Mouse (Mus musculus): Measurements from ENCODE around the gene Tmem255b. TPM values are rescaled to one million over a fixed set of nuclear protein-coding genes. Genes with fewer than 3 reads are reported as not detected.

The Tmem255b gene
- polyA plus RNA-seq, 1 experiment from 2014 or later: 5.8 TPM

DNA sequence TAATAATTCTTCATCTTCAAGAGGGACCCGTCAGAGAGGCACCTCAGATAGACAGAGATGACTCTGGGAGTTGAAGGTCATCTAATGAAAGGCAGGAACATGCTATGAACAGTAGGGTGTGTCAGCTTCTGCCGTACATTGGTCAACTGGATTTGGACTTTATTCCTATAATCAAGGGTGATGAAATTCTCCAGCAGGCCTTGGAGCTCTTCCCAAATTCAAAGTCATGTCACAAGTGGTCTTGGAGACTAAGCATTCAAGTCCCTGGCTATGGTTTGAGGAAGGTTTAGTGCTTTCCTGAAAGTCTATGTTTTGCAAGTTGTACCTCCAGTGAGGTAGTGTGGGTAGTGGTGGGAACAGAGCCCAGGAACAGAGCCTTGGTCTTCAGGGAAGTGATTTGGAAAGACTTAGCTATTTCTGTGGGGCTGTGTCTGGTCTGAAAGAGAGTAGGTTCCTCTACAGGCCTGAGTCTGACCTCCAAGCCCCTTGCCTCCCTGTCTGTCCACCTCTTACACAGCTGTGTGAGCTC is 15.8 kb upstream of the Tmem255b start:
- no peak for ATAC-seq

DNA sequence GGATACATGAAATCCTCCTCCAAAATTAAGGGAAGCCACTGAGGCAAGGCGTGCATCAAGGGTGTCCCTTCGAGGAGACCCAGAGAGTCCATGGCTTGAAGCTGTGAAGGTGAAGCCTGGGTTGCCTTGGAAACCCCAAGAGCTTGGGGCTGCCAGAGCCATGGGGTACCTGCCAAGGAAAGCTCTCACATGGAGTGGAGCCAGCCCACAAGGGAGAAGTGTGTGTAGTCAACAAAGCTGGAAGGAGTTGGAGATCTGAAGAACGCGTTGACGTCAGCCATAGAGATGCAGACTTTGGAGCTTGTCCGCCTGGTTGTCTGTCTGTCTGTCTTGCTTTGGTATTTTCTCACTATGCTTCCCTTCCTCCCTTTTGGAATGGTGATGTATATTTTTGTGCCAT is 14.0 kb upstream of the Tmem255b start:
- Histone ChIP-seq H3K9me3 (ENCODE audit: control insufficient read depth) (no peaks in the 10 kb centered on the region), H3K4me2 (replicated peaks; ENCODE audit: low read depth) (no peak overlapping the region), H3K9ac (ENCODE audit: low read depth, low read length) (no peak overlapping the region), H3K36me3 (ENCODE audit: control insufficient read depth, insufficient read depth) (no peaks in the 10 kb centered on the region), H3K4me1 (replicated peaks; ENCODE audit: control insufficient read depth, insufficient read depth, low read length) (no peaks in the 10 kb centered on the region), H3K27me3 (replicated peaks; ENCODE audit: control insufficient read depth, insufficient read depth, low read length) (no peaks in the 10 kb centered on the region), H3K27ac (ENCODE audit: low read depth, low read length) (no peak overlapping the region), H3K4me3 (ENCODE audit: low read depth, low read length) (no peak overlapping the region)
- TF ChIP-seq CTCF (IDR thresholded peaks at IDR 0.05; ENCODE audit: low read depth): no peak
- WGBS: 89% methylated on average over 6 of the region's 6 CpGs
- ATAC-seq: no peak

More for the DNA sequence above, 15.8 kb upstream of the Tmem255b start:
- no peak for TF ChIP-seq CTCF (IDR thresholded peaks at IDR 0.05; ENCODE audit: low read depth)
- 43% methylated on average over 2 of the region's 2 CpGs for WGBS
- Histone ChIP-seq H3K9ac (ENCODE audit: low read depth, low read length) (no peak overlapping the region), H3K4me1 (replicated peaks; ENCODE audit: control insufficient read depth, insufficient read depth, low read length) (no peaks in the 10 kb centered on the region), H3K36me3 (ENCODE audit: control insufficient read depth, insufficient read depth) (no peaks in the 10 kb centered on the region), H3K4me2 (replicated peaks; ENCODE audit: low read depth) (no peak overlapping the region), H3K27ac (ENCODE audit: low read depth, low read length) (no peak overlapping the region), H3K27me3 (replicated peaks; ENCODE audit: control insufficient read depth, insufficient read depth, low read length) (no peaks in the 10 kb centered on the region), H3K9me3 (ENCODE audit: control insufficient read depth) (no peaks in the 10 kb centered on the region), H3K4me3 (ENCODE audit: low read depth, low read length) (no peak overlapping the region)

DNA sequence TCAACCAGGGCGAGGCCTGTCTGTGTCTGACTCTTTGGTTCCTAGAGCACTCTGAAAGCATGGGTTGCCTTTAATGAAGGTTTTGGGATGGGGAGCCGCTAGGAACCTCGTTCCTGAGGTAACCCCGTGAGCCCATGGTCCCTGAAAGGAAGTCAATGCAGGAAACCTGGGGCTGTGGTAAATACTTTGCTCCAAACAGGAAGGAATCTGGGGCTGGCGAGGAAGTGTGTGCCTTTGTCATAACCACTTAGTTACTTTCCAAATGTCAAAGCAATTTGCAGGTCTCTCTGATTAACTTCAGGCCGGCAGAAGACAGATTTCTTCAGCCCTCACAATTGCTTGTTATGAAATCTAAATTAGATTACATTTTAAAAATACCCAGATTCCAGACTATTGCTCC is 7.6 kb upstream of the Tmem255b start:
- no peaks in the 10 kb centered on the region for H3K27me3 ChIP-seq (replicated peaks; ENCODE audit: control insufficient read depth, insufficient read depth, low read length)
- WGBS: 62% methylated on average over 6 of the region's 6 CpGs

DNA sequence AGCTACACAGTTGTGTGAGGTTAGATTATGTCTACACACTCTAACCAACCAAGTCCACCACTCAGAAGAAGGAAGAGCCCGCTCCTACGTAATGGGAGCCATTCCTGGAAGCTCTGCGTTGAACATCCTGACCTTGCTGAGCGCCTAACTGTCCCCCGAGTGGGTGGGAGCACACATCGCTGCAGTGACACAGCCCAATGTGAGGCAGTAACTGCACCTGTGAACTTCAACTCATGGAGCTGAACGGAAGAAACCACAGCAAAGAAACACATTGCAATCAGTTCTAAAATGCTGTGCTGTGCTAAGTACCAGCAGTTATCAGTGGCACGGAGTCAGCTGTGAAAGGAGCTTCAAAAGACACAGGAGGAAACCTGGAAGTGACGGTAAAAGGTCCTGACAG is 6.8 kb upstream of the Tmem255b start:
- no peak for TF ChIP-seq CTCF (IDR thresholded peaks at IDR 0.05; ENCODE audit: low read depth)
- WGBS: 74% methylated on average over 9 of the region's 9 CpGs
- Histone ChIP-seq H3K4me2 (replicated peaks; ENCODE audit: low read depth) (no peak overlapping the region), H3K27me3 (replicated peaks; ENCODE audit: control insufficient read depth, insufficient read depth, low read length) (no peaks in the 10 kb centered on the region), H3K9ac (ENCODE audit: low read depth, low read length) (no peak overlapping the region), H3K4me1 (replicated peaks; ENCODE audit: control insufficient read depth, insufficient read depth, low read length) (no peaks in the 10 kb centered on the region), H3K27ac (ENCODE audit: low read depth, low read length) (peak overlapping the region; percentile 15; the same call in 1 of the 2 replicates), H3K4me3 (ENCODE audit: low read depth, low read length) (no peak overlapping the region), H3K36me3 (ENCODE audit: control insufficient read depth, insufficient read depth) (no peaks in the 10 kb centered on the region), H3K9me3 (ENCODE audit: control insufficient read depth) (no peaks in the 10 kb centered on the region)
- ATAC-seq: no peak

More for the DNA sequence above, 7.6 kb upstream of the Tmem255b start:
- Histone ChIP-seq H3K4me1 (replicated peaks; ENCODE audit: control insufficient read depth, insufficient read depth, low read length) (no peaks in the 10 kb centered on the region), H3K4me2 (replicated peaks; ENCODE audit: low read depth) (no peak overlapping the region), H3K36me3 (ENCODE audit: control insufficient read depth, insufficient read depth) (no peaks in the 10 kb centered on the region), H3K9me3 (ENCODE audit: control insufficient read depth) (no peaks in the 10 kb centered on the region), H3K9ac (ENCODE audit: low read depth, low read length) (no peak overlapping the region), H3K4me3 (ENCODE audit: low read depth, low read length) (no peak overlapping the region), H3K27ac (ENCODE audit: low read depth, low read length) (no peak overlapping the region)
- TF ChIP-seq CTCF (IDR thresholded peaks at IDR 0.05; ENCODE audit: low read depth): no peak
- ATAC-seq: no peak

DNA sequence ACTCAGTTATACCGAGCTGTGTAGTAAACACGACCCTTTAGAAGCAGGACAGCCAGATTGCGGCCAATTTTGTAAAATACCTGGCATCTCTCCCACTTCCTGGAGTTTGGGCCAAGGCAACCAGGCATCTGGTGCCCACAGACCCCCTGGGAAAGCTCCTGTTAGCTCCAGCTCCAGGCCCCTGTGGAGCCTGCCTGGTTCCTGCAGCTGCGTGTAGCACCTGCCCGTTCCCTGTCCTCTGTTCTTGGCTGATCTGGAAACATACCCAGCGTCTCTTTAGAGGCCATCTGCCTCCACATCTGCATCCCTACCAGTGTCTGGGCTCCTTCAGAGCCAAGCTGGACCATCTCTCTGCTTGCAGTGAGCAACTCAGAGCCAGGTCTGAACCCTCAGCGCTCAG is 4.6 kb upstream of the Tmem255b start:
- Histone ChIP-seq H3K9me3 (ENCODE audit: control insufficient read depth) (no peaks in the 10 kb centered on the region), H3K27ac (ENCODE audit: low read depth, low read length) (no peak overlapping the region), H3K4me2 (replicated peaks; ENCODE audit: low read depth) (no peak overlapping the region), H3K4me1 (replicated peaks; ENCODE audit: control insufficient read depth, insufficient read depth, low read length) (no peaks in the 10 kb centered on the region), H3K9ac (ENCODE audit: low read depth, low read length) (no peak overlapping the region), H3K27me3 (replicated peaks; ENCODE audit: control insufficient read depth, insufficient read depth, low read length) (peaks cover 6% of the 10 kb centered on the region; the same call in 1 of the 2 replicates), H3K36me3 (ENCODE audit: control insufficient read depth, insufficient read depth) (no peaks in the 10 kb centered on the region), H3K4me3 (ENCODE audit: low read depth, low read length) (no peak overlapping the region)
- no peak for ATAC-seq
- TF ChIP-seq CTCF (IDR thresholded peaks at IDR 0.05; ENCODE audit: low read depth): no peak
- 74% methylated on average over 7 of the region's 7 CpGs for WGBS

DNA sequence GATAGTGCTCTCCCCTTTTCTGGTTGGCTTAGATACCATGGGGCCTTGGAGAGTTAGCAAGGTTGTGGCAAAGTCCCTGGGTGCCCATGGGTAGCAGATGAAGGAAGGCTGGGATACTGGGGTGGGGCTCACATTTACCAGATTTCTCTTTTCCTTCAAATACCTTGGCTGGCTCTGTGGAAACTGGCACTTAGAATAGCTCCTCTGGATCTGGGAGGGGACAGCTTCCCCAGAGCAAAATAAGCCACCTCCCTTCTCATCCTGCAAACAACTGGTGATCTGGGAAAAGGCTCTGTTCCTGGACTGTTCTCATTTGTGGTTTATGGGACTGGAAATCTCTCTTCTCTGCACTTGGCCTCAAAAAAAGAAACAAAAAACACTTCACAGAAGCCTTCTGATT is 4.1 kb upstream of the Tmem255b start:
- no peaks in the 10 kb centered on the region for H3K4me1 ChIP-seq (replicated peaks; ENCODE audit: control insufficient read depth, insufficient read depth, low read length)
- no peak overlapping the region for H3K27ac ChIP-seq (ENCODE audit: low read depth, low read length)
- H3K36me3 ChIP-seq (ENCODE audit: control insufficient read depth, insufficient read depth): no peaks in the 10 kb centered on the region
- no peak for ATAC-seq
- no peak overlapping the region for H3K9ac ChIP-seq (ENCODE audit: low read depth, low read length)
- no peak for TF ChIP-seq CTCF (IDR thresholded peaks at IDR 0.05; ENCODE audit: low read depth)
- H3K4me3 ChIP-seq (ENCODE audit: low read depth, low read length): no peak overlapping the region
- peaks cover 10% of the 10 kb centered on the region for H3K27me3 ChIP-seq (replicated peaks; ENCODE audit: control insufficient read depth, insufficient read depth, low read length)
- no peaks in the 10 kb centered on the region for H3K9me3 ChIP-seq (ENCODE audit: control insufficient read depth)
- no peak overlapping the region for H3K4me2 ChIP-seq (replicated peaks; ENCODE audit: low read depth)

DNA sequence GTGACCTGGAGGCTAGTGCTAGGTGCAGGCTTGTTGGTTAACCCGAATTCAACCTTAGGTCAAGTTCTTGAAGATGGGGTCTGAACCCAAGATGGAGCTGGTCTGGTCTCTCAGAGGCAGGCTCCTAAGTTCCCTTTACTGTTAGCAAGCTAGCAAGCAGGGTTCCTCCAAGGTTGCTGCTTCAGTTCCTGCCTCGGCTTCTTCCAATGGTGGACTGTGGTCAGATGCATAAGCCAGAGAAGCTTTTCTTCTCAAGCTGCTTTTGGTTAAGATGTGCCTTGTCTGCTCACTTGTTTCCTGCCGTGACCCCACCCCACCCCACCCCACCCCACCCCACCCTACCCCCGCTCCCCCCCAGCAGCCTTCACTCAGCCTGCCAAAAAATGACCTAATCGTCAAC is 1.9 kb upstream of the Tmem255b start:
- Histone ChIP-seq H3K36me3 (ENCODE audit: control insufficient read depth, insufficient read depth) (no peaks in the 10 kb centered on the region), H3K9me3 (ENCODE audit: control insufficient read depth) (no peaks in the 10 kb centered on the region), H3K27me3 (replicated peaks; ENCODE audit: control insufficient read depth, insufficient read depth, low read length) (peaks cover 16% of the 10 kb centered on the region), H3K27ac (ENCODE audit: low read depth, low read length) (no peak overlapping the region), H3K9ac (ENCODE audit: low read depth, low read length) (no peak overlapping the region), H3K4me1 (replicated peaks; ENCODE audit: control insufficient read depth, insufficient read depth, low read length) (no peaks in the 10 kb centered on the region), H3K4me3 (ENCODE audit: low read depth, low read length) (no peak overlapping the region), H3K4me2 (replicated peaks; ENCODE audit: low read depth) (no peak overlapping the region)
- no peak for ATAC-seq
- no peak for TF ChIP-seq CTCF (IDR thresholded peaks at IDR 0.05; ENCODE audit: low read depth)
- 67% methylated on average over 5 of the region's 5 CpGs for whole genome bisulfite sequencing

Data from intestine, postnatal 0 days (tissue).